Mouse (Mus musculus): ENCODE results near the gene Hbb-bh2. TPM values are rescaled to one million over a fixed set of nuclear protein-coding genes. Genes with fewer than 3 reads are reported as not detected.

Hbb-bh2 gene
- not detected in 2 replicates for polyA plus RNA-seq (2012; rRNA removed)

GRCm38 (mm10) chr7:103840268-103840667, at the start of gene Hbb-bh2:
TSS of gene Hbb-bh2 (minus strand) at chr7:103840520.
- Histone ChIP-seq H3K4me1 (ENCODE audit: control insufficient read depth, insufficient read depth, insufficient read length) (peaks cover 4% of the 10 kb centered on the region; the same call in 1 of the 2 replicates), H3K27me3 (ENCODE audit: control insufficient read depth, insufficient read depth, low read length) (no peaks in the 10 kb centered on the region), H3K4me3 (ENCODE audit: extremely low read depth, insufficient read depth, insufficient read length) (no peak within 1 kb of the TSS), H3K27ac (ENCODE audit: insufficient read depth, low read length) (no peak within 1 kb of the TSS), H3K36me3 (ENCODE audit: control insufficient read depth, insufficient read depth, low read length) (no peaks in the 10 kb centered on the region)
- TF ChIP-seq CTCF (IDR thresholded peaks at IDR 0.05; ENCODE audit: extremely low read depth, insufficient read depth, insufficient read length, insufficient replicate concordance), result no peak
- no peak for TF ChIP-seq POLR2A (IDR thresholded peaks at IDR 0.05; ENCODE audit: low read depth, low read length)
- WGBS, result 86% methylated on average over 3 of the region's 3 CpGs
- no peak for DNase-seq (ENCODE audit: low read depth in 1 of 2, low spot score in 2 of 2)

DNA sequence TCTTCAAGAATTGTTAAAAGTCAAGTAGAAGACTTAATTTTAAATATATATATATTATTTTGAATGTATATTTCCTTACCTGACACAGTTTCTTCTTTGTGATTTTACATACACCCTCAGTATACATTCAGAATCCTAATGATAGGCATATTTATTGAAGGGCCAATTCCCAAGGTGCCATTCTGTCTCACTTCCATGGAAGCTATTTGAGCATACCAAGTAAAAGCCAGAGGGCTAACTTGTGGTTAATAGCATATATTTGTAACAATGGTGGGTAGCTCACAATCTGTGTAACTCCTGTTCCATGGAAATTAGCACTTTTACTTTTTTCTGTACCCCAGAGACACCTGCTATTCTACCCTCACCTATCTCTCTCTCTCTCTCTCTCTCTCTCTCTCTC, 45.8 kb upstream of the Hbb-bh2 start, which contains the start of gene Olfr66:
TSS of gene Olfr66 (minus strand) at position 101 of the 400 bp plus-strand sequence.
- no peak for TF ChIP-seq CTCF (IDR thresholded peaks at IDR 0.05; ENCODE audit: extremely low read depth, insufficient read depth, insufficient read length, insufficient replicate concordance)
- Histone ChIP-seq H3K4me1 (ENCODE audit: control insufficient read depth, insufficient read depth, insufficient read length) (no peaks in the 10 kb centered on the region), H3K27me3 (ENCODE audit: control insufficient read depth, insufficient read depth, low read length) (no peaks in the 10 kb centered on the region), H3K27ac (ENCODE audit: insufficient read depth, low read length) (no peak within 1 kb of the TSS), H3K4me3 (ENCODE audit: extremely low read depth, insufficient read depth, insufficient read length) (no peak within 1 kb of the TSS), H3K36me3 (ENCODE audit: control insufficient read depth, insufficient read depth, low read length) (no peaks in the 10 kb centered on the region)
- DNase-seq (ENCODE audit: low read depth in 1 of 2, low spot score in 2 of 2), result no peak

- H3K27ac ChIP-seq (ENCODE audit: insufficient read depth, low read length), result no peak overlapping the region
- no peak overlapping the region for H3K4me3 ChIP-seq (ENCODE audit: extremely low read depth, insufficient read depth, insufficient read length)
- no peak for TF ChIP-seq CTCF (IDR thresholded peaks at IDR 0.05; ENCODE audit: extremely low read depth, insufficient read depth, insufficient read length, insufficient replicate concordance)
- TF ChIP-seq POLR2A (IDR thresholded peaks at IDR 0.05; ENCODE audit: low read depth, low read length), result no peak
Observed at GRCm38 (mm10) chr7:103877093-103877492, 36.8 kb upstream of the Hbb-bh2 start.

GRCm38 (mm10) chr7:103874451-103874850, 34.1 kb upstream of the Hbb-bh2 start:
- H3K4me1 ChIP-seq (ENCODE audit: control insufficient read depth, insufficient read depth, insufficient read length), result no peaks in the 10 kb centered on the region
- no peaks in the 10 kb centered on the region for H3K27me3 ChIP-seq (ENCODE audit: control insufficient read depth, insufficient read depth, low read length)
- H3K4me3 ChIP-seq (ENCODE audit: extremely low read depth, insufficient read depth, insufficient read length), result no peak overlapping the region
- H3K27ac ChIP-seq (ENCODE audit: insufficient read depth, low read length), result no peak overlapping the region
- 44% methylated on average over 5 of the region's 5 CpGs for WGBS
- H3K36me3 ChIP-seq (ENCODE audit: control insufficient read depth, insufficient read depth, low read length), result no peaks in the 10 kb centered on the region
- TF ChIP-seq CTCF (IDR thresholded peaks at IDR 0.05; ENCODE audit: extremely low read depth, insufficient read depth, insufficient read length, insufficient replicate concordance) (no peak), POLR2A (IDR thresholded peaks at IDR 0.05; ENCODE audit: low read depth, low read length) (no peak)
- DNase-seq (ENCODE audit: low read depth in 1 of 2, low spot score in 2 of 2), result no peak

More at GRCm38 (mm10) chr7:103877093-103877492, 36.8 kb upstream of the Hbb-bh2 start:
- no peaks in the 10 kb centered on the region for H3K27me3 ChIP-seq (ENCODE audit: control insufficient read depth, insufficient read depth, low read length)
- no peaks in the 10 kb centered on the region for H3K4me1 ChIP-seq (ENCODE audit: control insufficient read depth, insufficient read depth, insufficient read length)
- no peaks in the 10 kb centered on the region for H3K36me3 ChIP-seq (ENCODE audit: control insufficient read depth, insufficient read depth, low read length)
- DNase-seq (ENCODE audit: low read depth in 1 of 2, low spot score in 2 of 2), result no peak
- WGBS, result 81% methylated on average over 2 of the region's 2 CpGs

DNA sequence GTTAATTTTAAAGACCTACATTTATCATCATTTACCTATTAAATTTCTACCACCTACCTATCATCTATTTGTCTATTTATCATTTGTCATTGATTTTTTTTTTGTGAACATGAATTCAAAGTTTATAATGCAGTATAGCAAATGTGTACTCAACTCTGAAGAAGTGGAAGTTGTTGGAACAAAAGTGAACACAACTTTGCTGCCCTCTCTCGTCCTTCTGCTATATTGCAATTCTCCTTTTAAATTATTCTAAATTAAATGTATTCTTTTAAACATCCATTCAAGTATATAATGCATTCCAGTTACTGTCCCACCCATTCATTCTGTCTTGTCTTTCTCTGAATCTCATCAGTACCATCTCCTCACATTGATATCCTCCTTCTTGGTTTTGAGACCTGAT, 32.7 kb upstream of the Hbb-bh2 start:
- Histone ChIP-seq H3K27ac (ENCODE audit: insufficient read depth, low read length) (no peak overlapping the region), H3K4me3 (ENCODE audit: extremely low read depth, insufficient read depth, insufficient read length) (no peak overlapping the region), H3K4me1 (ENCODE audit: control insufficient read depth, insufficient read depth, insufficient read length) (no peaks in the 10 kb centered on the region), H3K36me3 (ENCODE audit: control insufficient read depth, insufficient read depth, low read length) (no peaks in the 10 kb centered on the region), H3K27me3 (ENCODE audit: control insufficient read depth, insufficient read depth, low read length) (no peaks in the 10 kb centered on the region)
- TF ChIP-seq POLR2A (IDR thresholded peaks at IDR 0.05; ENCODE audit: low read depth, low read length) (no peak), CTCF (IDR thresholded peaks at IDR 0.05; ENCODE audit: extremely low read depth, insufficient read depth, insufficient read length, insufficient replicate concordance) (no peak)
- 0% methylated on average over 1 of the region's 1 CpGs for WGBS
- DNase-seq (ENCODE audit: low read depth in 1 of 2, low spot score in 2 of 2), result peak in 1 of 2 experiments; percentile 9

DNA sequence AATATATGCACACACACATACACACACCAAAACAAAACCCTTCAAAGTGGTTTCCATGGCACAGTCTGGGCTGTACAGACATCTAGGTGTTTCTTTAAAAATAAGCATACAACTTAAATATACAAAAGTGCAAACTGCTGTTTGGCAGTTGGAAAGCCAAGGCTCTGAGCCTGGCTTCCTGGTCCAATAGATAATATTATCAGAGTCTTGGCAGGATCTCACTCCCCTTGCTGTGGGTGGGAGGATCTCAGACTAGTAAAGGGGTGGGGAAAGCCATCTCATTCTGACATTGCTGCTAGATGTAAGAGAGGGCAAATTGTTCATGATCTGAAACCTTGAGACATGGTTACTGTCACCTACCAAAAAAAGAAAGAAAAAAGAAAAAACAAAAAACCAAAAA, 30.3 kb upstream of the Hbb-bh2 start:
- Histone ChIP-seq H3K4me1 (ENCODE audit: control insufficient read depth, insufficient read depth, insufficient read length) (no peaks in the 10 kb centered on the region), H3K27ac (ENCODE audit: insufficient read depth, low read length) (no peak overlapping the region), H3K27me3 (ENCODE audit: control insufficient read depth, insufficient read depth, low read length) (no peaks in the 10 kb centered on the region), H3K4me3 (ENCODE audit: extremely low read depth, insufficient read depth, insufficient read length) (no peak overlapping the region), H3K36me3 (ENCODE audit: control insufficient read depth, insufficient read depth, low read length) (no peaks in the 10 kb centered on the region)
- DNase-seq (ENCODE audit: low read depth in 1 of 2, low spot score in 2 of 2), result no peak
- no peak for TF ChIP-seq POLR2A (IDR thresholded peaks at IDR 0.05; ENCODE audit: low read depth, low read length)
- TF ChIP-seq CTCF (IDR thresholded peaks at IDR 0.05; ENCODE audit: extremely low read depth, insufficient read depth, insufficient read length, insufficient replicate concordance), result no peak

DNA sequence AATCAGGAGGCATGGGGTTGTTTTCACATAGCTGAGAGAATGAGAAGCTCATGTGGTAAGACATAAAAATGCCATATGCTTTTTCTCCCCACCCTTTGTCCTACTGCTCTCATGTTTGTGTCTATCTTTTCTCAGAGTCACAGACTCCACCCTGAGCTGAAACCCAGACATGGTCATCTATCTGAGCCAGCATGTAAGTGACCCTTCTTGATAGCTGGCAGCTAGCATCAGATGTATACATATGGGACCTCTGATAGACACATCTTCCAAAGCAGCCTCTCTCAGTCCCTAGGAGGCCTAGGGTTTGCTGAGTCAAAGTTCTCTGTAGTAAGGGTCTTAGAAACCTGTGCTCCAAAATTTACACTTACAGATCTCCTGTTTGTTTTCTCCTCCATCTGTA, 25.4 kb upstream of the Hbb-bh2 start:
- H3K27me3 ChIP-seq (ENCODE audit: control insufficient read depth, insufficient read depth, low read length), result no peaks in the 10 kb centered on the region
- no peak overlapping the region for H3K27ac ChIP-seq (ENCODE audit: insufficient read depth, low read length)
- H3K4me3 ChIP-seq (ENCODE audit: extremely low read depth, insufficient read depth, insufficient read length), result no peak overlapping the region
- DNase-seq (ENCODE audit: low read depth in 1 of 2, low spot score in 2 of 2), result no peak
- H3K36me3 ChIP-seq (ENCODE audit: control insufficient read depth, insufficient read depth, low read length), result no peaks in the 10 kb centered on the region
- H3K4me1 ChIP-seq (ENCODE audit: control insufficient read depth, insufficient read depth, insufficient read length), result peaks cover 2% of the 10 kb centered on the region; the same call in 1 of the 2 replicates
- TF ChIP-seq POLR2A (IDR thresholded peaks at IDR 0.05; ENCODE audit: low read depth, low read length) (no peak), CTCF (IDR thresholded peaks at IDR 0.05; ENCODE audit: extremely low read depth, insufficient read depth, insufficient read length, insufficient replicate concordance) (no peak)
